Mouse (Mus musculus) neural tube, embryonic 12.5 days (tissue): Measurements from ENCODE around the gene Chrdl2. TPM values are rescaled to one million over a fixed set of nuclear protein-coding genes. Genes with fewer than 3 reads are reported as not detected.
A peak's percentile ranks its signal among the peaks of the same experiment; 100 is the strongest.

Experiments
- ATAC-seq: fragments of 200-750 bp; cut with Nextera tagmentation; 2 replicates; pipeline ENCODE4 v1.8.0; 2017; ENCODE audit warnings: low read depth, mild to moderate bottlenecking, moderate TSS enrichment, moderate library complexity; ENCODE audit not compliant: low FRiP score
- H3K27ac ChIP-seq: fragments of 300-500 bp; sonication (generic); 2 replicates; pipeline ENCODE4 v1.5.1; 2016
- H3K27me3 ChIP-seq: fragments of 300-500 bp; sonication (generic); replicated peaks from 2 replicates; pipeline ENCODE4 v1.6.1; 2016; ENCODE audit warnings: mild to moderate bottlenecking
- H3K36me3 ChIP-seq: fragments of 300-500 bp; sonication (generic); 2 replicates; pipeline ENCODE4 v1.6.1; 2016; ENCODE audit warnings: mild to moderate bottlenecking
- H3K4me1 ChIP-seq: fragments of 300-500 bp; sonication (generic); 2 replicates; pipeline ENCODE4 v1.6.1; 2016
- H3K4me2 ChIP-seq: fragments of 300-500 bp; sonication (generic); replicated peaks from 2 replicates; pipeline ENCODE4 v1.6.1; 2016; ENCODE audit warnings: mild to moderate bottlenecking
- H3K4me3 ChIP-seq: fragments of 300-500 bp; sonication (generic); 2 replicates; pipeline ENCODE4 v1.5.1; 2016
- H3K9ac ChIP-seq: fragments of 300-500 bp; sonication (generic); 2 replicates; pipeline ENCODE4 v1.6.1; 2016; ENCODE audit warnings: mild to moderate bottlenecking
- H3K9me3 ChIP-seq: fragments of 300-500 bp; sonication (generic); 2 replicates; pipeline ENCODE4 v1.6.1; 2016; ENCODE audit warnings: mild to moderate bottlenecking
- WGBS: fragments of 180-500 bp; shearing (Covaris S2); methylation state at CpG from one replicate; pipeline ENCODE4 v1.1.7; 2016; 5-methylcytosine and 5-hydroxymethylcytosine counted together
- polyA plus RNA-seq: library from polyadenylated mRNA; unstranded; fragments of >200 nt; fragmentation: Nextera tagmentation; extraction: Ambion mirVana; gene quantifications from 2 replicates; pipeline ENCODE4 v1.2.1, GENCODE M21; 2016

Gene Chrdl2
- polyA plus RNA-seq, 1 experiment from 2014 or later, result 0.30 TPM

- no peak overlapping the region for H3K27ac ChIP-seq
- H3K4me3 ChIP-seq, result no peak overlapping the region
- no peak for ATAC-seq
- H3K9me3 ChIP-seq, result no peaks in the 10 kb centered on the region
- no peaks in the 10 kb centered on the region for H3K27me3 ChIP-seq
- WGBS, result 84% methylated on average over 8 of the region's 8 CpGs
- no peaks in the 10 kb centered on the region for H3K36me3 ChIP-seq
- no peak overlapping the region for H3K9ac ChIP-seq
- no peak overlapping the region for H3K4me2 ChIP-seq
- H3K4me1 ChIP-seq, result no peaks in the 10 kb centered on the region
Measured at GRCm38 (mm10) chr7:99990990-99991707, 14.8 kb upstream of the Chrdl2 start.

DNA sequence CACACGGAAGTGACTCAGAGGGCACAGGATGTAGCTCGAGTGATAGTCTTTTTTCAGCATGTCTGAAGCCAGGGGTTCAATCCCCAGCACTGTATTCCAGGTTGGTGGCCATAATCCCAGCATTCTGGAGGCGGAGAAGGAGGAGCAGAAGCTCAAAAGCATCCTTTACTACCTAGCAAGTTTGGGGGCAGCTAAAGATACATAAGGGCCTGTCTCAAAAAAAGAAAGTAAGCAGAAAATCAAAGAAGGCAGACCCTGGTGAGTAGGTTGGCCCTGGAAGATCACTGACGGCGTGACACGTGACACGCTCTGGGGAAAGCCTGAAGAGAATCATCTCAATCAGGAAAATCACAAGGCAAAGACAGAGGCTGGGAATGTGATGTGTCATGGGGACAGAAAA is 12.8 kb upstream of the Chrdl2 start:
- Histone ChIP-seq H3K9ac (no peak overlapping the region), H3K4me2 (no peak overlapping the region), H3K27ac (no peak overlapping the region), H3K4me3 (no peak overlapping the region), H3K9me3 (no peaks in the 10 kb centered on the region), H3K27me3 (no peaks in the 10 kb centered on the region), H3K4me1 (no peaks in the 10 kb centered on the region), H3K36me3 (no peaks in the 10 kb centered on the region)
- no peak for ATAC-seq
- 87% methylated on average over 7 of the region's 7 CpGs for WGBS

DNA sequence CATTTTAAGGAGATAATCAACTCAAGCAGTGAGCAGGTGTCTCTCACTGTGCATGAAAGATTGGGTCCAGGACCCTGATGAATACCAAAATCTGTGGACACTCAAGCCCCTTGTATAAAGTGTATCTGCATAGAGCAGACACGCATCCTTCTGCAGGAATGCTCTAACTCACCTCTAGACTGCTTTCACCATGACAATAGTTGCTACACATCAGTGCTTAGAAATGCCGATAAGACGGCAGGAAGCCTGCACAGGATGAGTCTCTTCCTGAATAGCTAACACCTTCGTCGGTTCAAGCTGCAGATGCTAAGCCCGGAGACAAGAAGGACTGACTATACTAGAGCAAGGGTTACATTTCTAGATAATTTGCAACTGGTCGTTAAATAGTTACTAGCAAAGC is 10.8 kb upstream of the Chrdl2 start:
- WGBS, result 75% methylated on average over 7 of the region's 7 CpGs
- no peak overlapping the region for H3K9ac ChIP-seq
- no peak overlapping the region for H3K4me2 ChIP-seq
- no peaks in the 10 kb centered on the region for H3K27me3 ChIP-seq
- H3K9me3 ChIP-seq, result no peaks in the 10 kb centered on the region
- no peaks in the 10 kb centered on the region for H3K36me3 ChIP-seq
- no peak overlapping the region for H3K4me3 ChIP-seq
- ATAC-seq, result no peak
- H3K4me1 ChIP-seq, result no peaks in the 10 kb centered on the region
- no peak overlapping the region for H3K27ac ChIP-seq

DNA sequence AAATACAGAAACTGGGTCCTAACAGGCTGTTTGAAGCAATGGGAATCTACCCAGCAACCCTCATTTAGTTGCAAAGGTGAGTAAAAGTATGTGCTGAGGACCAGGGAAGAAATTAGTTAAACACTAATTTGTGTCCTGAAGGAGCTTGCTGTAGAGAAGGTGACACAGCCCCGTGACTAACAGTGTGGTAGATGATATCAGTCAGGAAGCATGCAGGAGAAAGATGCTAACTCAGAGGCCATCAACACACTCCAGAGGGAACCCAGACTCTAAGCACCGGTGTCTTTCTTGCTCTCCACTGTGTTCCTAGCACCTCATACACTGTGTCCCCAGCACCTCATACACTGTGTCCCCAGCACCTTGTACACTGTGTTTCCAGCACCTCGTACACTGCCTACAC is 7.3 kb upstream of the Chrdl2 start:
- H3K36me3 ChIP-seq, result no peaks in the 10 kb centered on the region
- 91% methylated on average over 3 of the region's 3 CpGs for WGBS

GRCm38 (mm10) chr7:100003781-100004180 is 2.2 kb upstream of the Chrdl2 start:
- Histone ChIP-seq H3K27ac (no peak overlapping the region), H3K27me3 (peaks cover 50% of the 10 kb centered on the region), H3K4me2 (no peak overlapping the region), H3K9me3 (no peaks in the 10 kb centered on the region), H3K4me3 (no peak overlapping the region), H3K4me1 (peaks cover 11% of the 10 kb centered on the region), H3K36me3 (no peaks in the 10 kb centered on the region), H3K9ac (no peak overlapping the region)
- no peak for ATAC-seq
- 63% methylated on average over 9 of the region's 9 CpGs for WGBS

More for the DNA sequence above, 7.3 kb upstream of the Chrdl2 start:
- Histone ChIP-seq H3K9me3 (no peaks in the 10 kb centered on the region), H3K4me3 (no peak overlapping the region), H3K27me3 (no peaks in the 10 kb centered on the region), H3K27ac (no peak overlapping the region), H3K4me2 (no peak overlapping the region), H3K9ac (no peak overlapping the region), H3K4me1 (no peaks in the 10 kb centered on the region)
- ATAC-seq, result no peak

GRCm38 (mm10) chr7:100006411-100006810 is 439 bp downstream of the Chrdl2 start:
- peak overlapping the region; percentile 92 for H3K4me2 ChIP-seq
- H3K4me1 ChIP-seq, result peaks cover 11% of the 10 kb centered on the region
- peak overlapping the region; percentile 44 for H3K4me3 ChIP-seq
- no peak for ATAC-seq
- WGBS, result 6% methylated on average over 11 of the region's 11 CpGs
- H3K27ac ChIP-seq, result no peak overlapping the region
- no peaks in the 10 kb centered on the region for H3K9me3 ChIP-seq
- H3K36me3 ChIP-seq, result no peaks in the 10 kb centered on the region
- H3K27me3 ChIP-seq, result peaks cover 62% of the 10 kb centered on the region
- H3K9ac ChIP-seq, result no peak overlapping the region

GRCm38 (mm10) chr7:100008765-100009164 is 2.8 kb downstream of the Chrdl2 start:
- Histone ChIP-seq H3K9me3 (no peaks in the 10 kb centered on the region), H3K4me3 (no peak overlapping the region), H3K27me3 (peaks cover 62% of the 10 kb centered on the region), H3K4me2 (no peak overlapping the region), H3K9ac (no peak overlapping the region), H3K36me3 (no peaks in the 10 kb centered on the region), H3K27ac (no peak overlapping the region), H3K4me1 (peaks cover 15% of the 10 kb centered on the region)
- ATAC-seq, result no peak
- WGBS, result 89% methylated on average over 4 of the region's 4 CpGs

DNA sequence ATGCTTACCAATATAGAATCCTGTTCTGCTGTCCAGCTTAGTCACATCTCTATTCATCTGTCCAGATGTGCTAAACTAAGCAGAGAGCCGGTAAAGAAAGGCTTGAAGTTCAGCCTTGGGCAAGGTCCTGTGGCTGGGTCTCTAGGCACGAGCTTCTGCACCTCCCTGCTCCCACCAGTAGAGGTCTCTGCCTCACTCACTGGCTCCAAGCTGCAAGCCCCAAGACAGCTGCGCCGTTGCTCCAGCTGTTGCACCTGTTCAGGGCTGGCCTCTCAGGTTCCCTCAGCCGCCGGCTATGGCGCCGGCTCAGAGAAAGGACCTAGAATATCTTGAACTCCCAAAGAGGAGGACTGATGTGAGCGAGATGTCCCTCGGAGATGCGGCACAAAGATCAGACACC is 3.7 kb downstream of the Chrdl2 start:
- Histone ChIP-seq H3K4me2 (no peak overlapping the region; the same call in 1 of the 2 replicates), H3K36me3 (no peaks in the 10 kb centered on the region), H3K4me1 (peaks cover 15% of the 10 kb centered on the region), H3K9me3 (no peaks in the 10 kb centered on the region), H3K27ac (no peak overlapping the region), H3K27me3 (peaks cover 53% of the 10 kb centered on the region), H3K9ac (no peak overlapping the region), H3K4me3 (no peak overlapping the region)
- ATAC-seq, result 0 out of 2 replicates have a peak, but pooled peaks have one; percentile 12
- 17% methylated on average over 11 of the region's 11 CpGs for WGBS

- peaks cover 14% of the 10 kb centered on the region for H3K4me1 ChIP-seq
- no peaks in the 10 kb centered on the region for H3K36me3 ChIP-seq
- no peak overlapping the region for H3K4me3 ChIP-seq
- H3K27ac ChIP-seq, result no peak overlapping the region
- 56% methylated on average over 5 of the region's 5 CpGs for WGBS
- ATAC-seq, result no peak
- no peak overlapping the region for H3K4me2 ChIP-seq
- peaks cover 43% of the 10 kb centered on the region for H3K27me3 ChIP-seq
- no peak overlapping the region for H3K9ac ChIP-seq
- no peaks in the 10 kb centered on the region for H3K9me3 ChIP-seq
Measured at GRCm38 (mm10) chr7:100010711-100011110, 4.7 kb downstream of the Chrdl2 start.

DNA sequence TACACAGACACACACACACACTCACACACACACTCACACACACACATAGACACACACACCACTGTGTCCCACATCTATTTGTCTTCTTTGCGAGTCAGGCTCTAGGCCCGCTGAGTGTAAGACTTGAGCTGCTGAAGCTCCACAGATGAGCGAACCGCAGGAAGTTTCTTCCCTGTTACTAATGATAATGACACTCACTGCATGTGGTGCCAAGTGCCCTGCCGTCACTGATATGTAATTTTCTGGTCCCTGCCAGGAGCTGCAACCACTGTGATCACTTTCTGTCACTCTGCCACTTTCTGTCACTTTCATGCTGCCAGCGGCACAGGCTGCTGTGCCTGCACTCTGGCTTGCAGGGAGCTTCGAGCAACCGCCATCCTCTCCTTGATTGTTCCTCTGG is 6.1 kb downstream of the Chrdl2 start:
- peaks cover 29% of the 10 kb centered on the region for H3K27me3 ChIP-seq
- H3K9me3 ChIP-seq, result no peaks in the 10 kb centered on the region
- peaks cover 6% of the 10 kb centered on the region for H3K4me1 ChIP-seq
- no peak overlapping the region for H3K4me2 ChIP-seq
- H3K36me3 ChIP-seq, result no peaks in the 10 kb centered on the region
- 55% methylated on average over 8 of the region's 8 CpGs for WGBS
- no peak overlapping the region for H3K4me3 ChIP-seq
- H3K9ac ChIP-seq, result no peak overlapping the region
- H3K27ac ChIP-seq, result no peak overlapping the region
- no peak for ATAC-seq

DNA sequence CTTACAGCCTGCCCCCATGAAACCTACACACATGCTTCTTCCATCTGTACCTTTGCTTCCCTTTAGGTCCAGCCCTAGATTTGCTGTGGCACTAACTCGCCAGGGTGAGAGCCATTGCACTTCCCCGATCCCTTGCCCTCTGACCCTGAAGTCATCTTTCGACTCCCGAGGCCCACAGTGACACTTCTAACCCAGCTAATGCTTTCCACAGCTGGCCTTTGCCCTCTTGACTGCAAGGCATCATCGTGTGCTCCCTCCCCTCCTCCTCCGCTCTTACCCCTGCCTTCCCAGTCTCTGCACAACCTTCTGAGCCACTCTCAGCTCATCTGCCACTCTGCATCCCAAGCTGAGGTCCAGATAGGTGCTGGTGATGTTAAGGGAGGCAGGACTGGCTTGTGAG is 6.5 kb downstream of the Chrdl2 start:
- no peaks in the 10 kb centered on the region for H3K36me3 ChIP-seq
- H3K9me3 ChIP-seq, result no peaks in the 10 kb centered on the region
- H3K4me1 ChIP-seq, result peaks cover 6% of the 10 kb centered on the region
- WGBS, result 24% methylated on average over 6 of the region's 6 CpGs
- no peak overlapping the region for H3K27ac ChIP-seq
- H3K9ac ChIP-seq, result no peak overlapping the region
- no peak overlapping the region for H3K4me2 ChIP-seq
- H3K4me3 ChIP-seq, result no peak overlapping the region
- no peak for ATAC-seq
- H3K27me3 ChIP-seq, result peaks cover 25% of the 10 kb centered on the region

GRCm38 (mm10) chr7:100014123-100014600 is 8.2 kb downstream of the Chrdl2 start:
- H3K9me3 ChIP-seq, result no peaks in the 10 kb centered on the region
- H3K4me2 ChIP-seq, result no peak overlapping the region
- peaks cover 8% of the 10 kb centered on the region for H3K27me3 ChIP-seq
- 64% methylated on average over 8 of the region's 8 CpGs for WGBS
- H3K4me1 ChIP-seq, result peaks cover 6% of the 10 kb centered on the region
- H3K9ac ChIP-seq, result no peak overlapping the region
- H3K36me3 ChIP-seq, result no peaks in the 10 kb centered on the region
- H3K4me3 ChIP-seq, result no peak overlapping the region
- no peak overlapping the region for H3K27ac ChIP-seq
- no peak for ATAC-seq

DNA sequence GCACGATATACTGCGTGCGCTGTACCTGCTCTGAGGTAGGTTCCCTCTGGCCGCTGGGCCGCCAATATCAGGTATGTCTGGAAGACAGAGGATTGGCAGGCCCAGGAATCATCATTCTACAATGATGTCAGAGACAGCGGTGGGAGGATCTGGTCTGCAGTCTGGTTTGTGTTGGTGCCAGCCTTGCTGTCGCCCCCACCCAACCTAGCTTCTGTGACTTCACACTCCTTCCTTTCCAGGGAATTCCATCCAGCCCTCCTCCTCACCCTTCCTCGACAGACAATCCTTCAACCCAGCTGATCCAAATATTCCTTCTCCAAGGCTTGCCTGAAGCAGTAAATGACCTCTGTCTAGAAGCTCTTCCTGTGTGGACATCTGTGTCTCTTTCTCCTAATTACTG is 11.1 kb downstream of the Chrdl2 start:
- Histone ChIP-seq H3K36me3 (no peaks in the 10 kb centered on the region), H3K9ac (no peak overlapping the region), H3K4me2 (no peak overlapping the region), H3K9me3 (no peaks in the 10 kb centered on the region), H3K4me1 (peaks cover 6% of the 10 kb centered on the region), H3K4me3 (no peak overlapping the region), H3K27ac (no peak overlapping the region), H3K27me3 (no peaks in the 10 kb centered on the region)
- ATAC-seq, result no peak
- WGBS, result 88% methylated on average over 8 of the region's 8 CpGs
